Mouse (Mus musculus): ENCODE measurements around the gene Camk2b.

DNA sequence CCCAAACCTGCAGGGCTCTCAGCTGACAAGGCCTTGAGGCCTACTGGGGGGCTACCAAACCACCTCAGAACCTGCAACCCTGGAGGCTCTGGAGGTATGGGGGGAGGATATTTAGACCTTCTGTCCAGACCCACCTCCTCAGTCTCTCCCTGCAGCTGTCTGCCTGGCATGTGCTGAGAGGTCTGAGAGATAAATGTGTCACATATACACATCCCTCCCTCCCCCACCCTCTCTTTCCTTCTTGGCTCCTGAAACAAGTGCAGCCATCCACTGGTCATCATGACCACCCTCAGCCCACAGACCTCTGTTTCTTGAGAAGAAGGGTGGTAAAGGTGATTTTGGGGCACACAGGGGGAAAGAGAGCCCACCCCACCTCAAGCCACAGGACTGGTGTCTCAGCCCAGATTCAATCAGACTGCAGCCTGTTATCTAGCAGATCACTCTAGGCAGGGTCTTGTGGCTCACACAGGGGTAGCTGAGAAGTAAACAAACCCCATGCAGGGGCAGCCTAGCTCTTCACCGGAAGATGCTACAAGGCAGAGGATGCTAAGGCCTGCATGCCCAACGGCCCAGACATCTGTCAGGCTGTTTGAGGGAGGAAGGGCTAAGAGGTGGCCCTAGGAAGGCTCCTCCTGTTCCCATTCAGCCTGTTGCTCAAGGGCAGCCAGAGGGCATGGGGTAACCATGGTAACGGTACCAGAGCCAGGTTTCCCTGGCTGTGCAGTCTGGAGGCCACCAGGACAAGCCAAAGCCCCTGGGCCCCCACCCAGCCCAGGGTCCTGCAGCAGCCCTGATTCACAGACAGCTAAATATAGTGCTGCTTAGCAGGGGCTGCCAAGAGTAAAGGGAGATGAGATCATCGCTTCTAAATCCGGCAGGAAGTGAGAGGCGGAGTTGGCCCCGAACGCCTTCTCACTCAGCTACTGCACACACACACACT is 66.1 kb downstream of the Camk2b start:
- TF ChIP-seq CTCF (IDR thresholded peaks at IDR 0.05; ENCODE audit: low read depth, low read length) (no peak), GATA1 (IDR thresholded peaks at IDR 0.05; ENCODE audit: borderline replicate concordance, low read length) (no peak), POLR2AphosphoS5 (IDR thresholded peaks at IDR 0.05; ENCODE audit: insufficient replicate concordance, low read depth, low read length) (no peak), TAL1 (conservative IDR thresholded peaks at IDR 0.05; ENCODE audit: low read depth, low read length) (no peak), GATA2 (IDR thresholded peaks at IDR 0.05; ENCODE audit: borderline replicate concordance, low read depth, low read length) (no peak)
